Mouse (Mus musculus): ENCODE results near the gene Plvap. TPM values are rescaled to one million over a fixed set of nuclear protein-coding genes. Genes with fewer than 3 reads are reported as not detected.
A peak's percentile ranks its signal among the peaks of the same experiment; 100 is the strongest.

Gene Plvap
- total and polyA plus RNA-seq, 2 experiments from 2014 or later = 8.0 to 15.3 TPM

- Histone ChIP-seq H3K9me3 (ENCODE audit: low read length) (no peaks in the 10 kb centered on the region), H3K9ac (replicated peaks; ENCODE audit: low read length) (no peak overlapping the region), H3K36me3 (ENCODE audit: insufficient read depth, low read length) (no peaks in the 10 kb centered on the region), H3K27me3 (ENCODE audit: insufficient read depth, low read length) (peaks cover 31% of the 10 kb centered on the region), H3K4me3 (ENCODE audit: low read length) (no peak overlapping the region), H3K27ac (no peak overlapping the region), H3K4me1 (ENCODE audit: insufficient read depth, low read length) (no peaks in the 10 kb centered on the region), H3K4me2 (ENCODE audit: low read depth, low read length) (no peak overlapping the region)
- TF ChIP-seq CTCF (IDR thresholded peaks at IDR 0.05; ENCODE audit: low read depth) = no peak
- WGBS = 64% methylated on average over 6 of the region's 6 CpGs
- no peak for ATAC-seq
- DNase-seq (ENCODE audit: low spot score) = no peak
These were observed 42.4 kb upstream of the Plvap start for GRCm38 (mm10) chr8:71554001-71554400.

GRCm38 (mm10) chr8:71552770-71553169, 41.2 kb upstream of the Plvap start:
- H3K4me2 ChIP-seq (ENCODE audit: low read depth, low read length) = no peak overlapping the region
- TF ChIP-seq CTCF (IDR thresholded peaks at IDR 0.05; ENCODE audit: low read depth) = no peak
- no peaks in the 10 kb centered on the region for H3K4me1 ChIP-seq (ENCODE audit: insufficient read depth, low read length)
- H3K27me3 ChIP-seq (ENCODE audit: insufficient read depth, low read length) = peaks cover 19% of the 10 kb centered on the region
- no peaks in the 10 kb centered on the region for H3K9me3 ChIP-seq (ENCODE audit: low read length)
- no peak overlapping the region for H3K9ac ChIP-seq (replicated peaks; ENCODE audit: low read length)
- H3K27ac ChIP-seq = no peak overlapping the region
- H3K36me3 ChIP-seq (ENCODE audit: insufficient read depth, low read length) = peaks cover 1% of the 10 kb centered on the region; the same call in 1 of the 2 replicates
- DNase-seq (ENCODE audit: low spot score) = no peak
- no peak for ATAC-seq
- no peak overlapping the region for H3K4me3 ChIP-seq (ENCODE audit: low read length)
- WGBS = 76% methylated on average over 6 of the region's 6 CpGs

DNA sequence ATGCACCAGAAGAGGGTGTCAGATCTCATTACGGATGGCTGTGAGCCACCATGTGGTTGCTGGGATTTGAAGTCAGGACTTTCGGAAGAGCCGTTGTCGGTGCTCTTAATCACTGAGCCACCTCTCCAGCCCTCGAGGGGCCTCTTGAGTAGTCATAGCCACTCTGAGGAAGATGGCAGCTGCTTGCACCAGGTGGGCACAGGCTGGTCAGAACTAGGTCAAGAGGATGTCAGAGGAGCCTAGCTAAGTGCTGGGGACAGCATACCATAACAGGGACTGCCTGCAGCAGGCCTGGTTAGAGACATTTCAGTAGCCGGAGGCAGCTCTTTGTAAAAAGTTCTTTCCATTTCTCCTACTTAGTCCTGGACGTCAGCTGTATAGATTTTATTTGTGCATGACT, 39.2 kb upstream of the Plvap start:
- 71% methylated on average over 7 of the region's 7 CpGs for WGBS
- DNase-seq (ENCODE audit: low spot score) = no peak
- Histone ChIP-seq H3K4me2 (ENCODE audit: low read depth, low read length) (no peak overlapping the region), H3K36me3 (ENCODE audit: insufficient read depth, low read length) (peaks cover 7% of the 10 kb centered on the region; the same call in 1 of the 2 replicates), H3K4me3 (ENCODE audit: low read length) (no peak overlapping the region), H3K9ac (replicated peaks; ENCODE audit: low read length) (no peak overlapping the region), H3K27me3 (ENCODE audit: insufficient read depth, low read length) (0 out of 2 replicates have a peak, but pooled peaks cover 1% of the 10 kb centered on the region), H3K9me3 (ENCODE audit: low read length) (no peaks in the 10 kb centered on the region), H3K4me1 (ENCODE audit: insufficient read depth, low read length) (no peaks in the 10 kb centered on the region), H3K27ac (no peak overlapping the region)
- TF ChIP-seq CTCF (IDR thresholded peaks at IDR 0.05; ENCODE audit: low read depth) = no peak
- ATAC-seq = no peak

DNA sequence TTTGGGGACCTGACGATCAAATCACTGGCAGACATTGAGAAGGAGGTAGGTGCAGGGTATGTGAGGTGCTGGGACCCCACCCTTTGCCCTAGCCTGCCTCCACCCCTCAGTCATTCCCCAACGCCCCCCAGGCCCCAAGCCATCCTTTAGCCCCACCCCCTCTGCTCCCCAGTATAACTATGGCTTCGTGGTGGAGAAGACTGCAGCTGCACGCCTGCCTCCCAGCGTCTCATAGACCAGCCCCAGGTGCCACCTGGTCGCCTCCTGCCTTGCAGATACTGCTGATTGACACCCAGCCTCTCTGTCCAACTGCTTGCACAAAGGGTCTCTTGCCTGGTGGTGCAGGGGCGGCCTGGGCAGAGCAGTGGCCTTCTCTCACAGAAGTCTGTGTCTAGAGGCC, 36.0 kb upstream of the Plvap start:
- no peak for TF ChIP-seq CTCF (IDR thresholded peaks at IDR 0.05; ENCODE audit: low read depth)
- Histone ChIP-seq H3K4me1 (ENCODE audit: insufficient read depth, low read length) (peaks cover 9% of the 10 kb centered on the region), H3K4me2 (ENCODE audit: low read depth, low read length) (no peak overlapping the region), H3K27me3 (ENCODE audit: insufficient read depth, low read length) (no peaks in the 10 kb centered on the region), H3K36me3 (ENCODE audit: insufficient read depth, low read length) (peaks cover 15% of the 10 kb centered on the region), H3K9me3 (ENCODE audit: low read length) (no peaks in the 10 kb centered on the region), H3K9ac (replicated peaks; ENCODE audit: low read length) (no peak overlapping the region), H3K27ac (no peak overlapping the region), H3K4me3 (ENCODE audit: low read length) (no peak overlapping the region)
- DNase-seq (ENCODE audit: low spot score) (no peak), ATAC-seq (no peak)
- 85% methylated on average over 7 of the region's 7 CpGs for WGBS

- Histone ChIP-seq H3K27ac (no peak overlapping the region), H3K9me3 (ENCODE audit: low read length) (no peaks in the 10 kb centered on the region), H3K9ac (replicated peaks; ENCODE audit: low read length) (no peak overlapping the region), H3K27me3 (ENCODE audit: insufficient read depth, low read length) (no peaks in the 10 kb centered on the region), H3K4me3 (ENCODE audit: low read length) (no peak overlapping the region), H3K36me3 (ENCODE audit: insufficient read depth, low read length) (peaks cover 15% of the 10 kb centered on the region), H3K4me1 (ENCODE audit: insufficient read depth, low read length) (peaks cover 9% of the 10 kb centered on the region), H3K4me2 (ENCODE audit: low read depth, low read length) (no peak overlapping the region)
- DNase-seq (ENCODE audit: low spot score) (no peak), ATAC-seq (no peak)
- 90% methylated on average over 11 of the region's 11 CpGs for WGBS
- TF ChIP-seq CTCF (IDR thresholded peaks at IDR 0.05; ENCODE audit: low read depth) = no peak
These were observed 33.5 kb upstream of the Plvap start for GRCm38 (mm10) chr8:71545053-71545452.

DNA sequence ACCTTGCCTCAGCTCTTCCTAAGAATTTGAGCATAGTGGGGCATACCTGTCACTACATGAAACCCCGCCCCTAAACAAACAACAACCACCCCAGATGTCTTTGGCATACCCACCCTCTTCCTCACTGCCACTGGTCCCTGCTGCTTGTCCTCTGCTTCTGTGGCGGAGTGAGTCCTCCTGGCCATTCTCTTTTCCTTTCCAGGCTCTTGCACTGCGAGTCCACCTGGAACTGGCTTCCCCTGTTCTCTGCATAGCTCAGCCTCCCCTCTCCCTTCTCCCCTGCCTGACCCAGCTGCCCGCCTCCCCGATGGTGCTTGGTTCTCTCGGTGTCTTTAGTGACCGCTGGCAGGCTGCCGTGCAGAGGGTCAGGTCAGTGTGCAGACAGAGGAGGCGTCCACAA, 32.2 kb upstream of the Plvap start:
- Histone ChIP-seq H3K4me3 (ENCODE audit: low read length) (peak overlapping the region; percentile 89), H3K27ac (no peak overlapping the region), H3K4me2 (ENCODE audit: low read depth, low read length) (peak overlapping the region; percentile 93), H3K9ac (replicated peaks; ENCODE audit: low read length) (peak overlapping the region; percentile 84; the same call in 1 of the 2 replicates), H3K36me3 (ENCODE audit: insufficient read depth, low read length) (peaks cover 15% of the 10 kb centered on the region), H3K27me3 (ENCODE audit: insufficient read depth, low read length) (no peaks in the 10 kb centered on the region), H3K4me1 (ENCODE audit: insufficient read depth, low read length) (peaks cover 9% of the 10 kb centered on the region), H3K9me3 (ENCODE audit: low read length) (no peaks in the 10 kb centered on the region)
- no peak for TF ChIP-seq CTCF (IDR thresholded peaks at IDR 0.05; ENCODE audit: low read depth)
- WGBS = 92% methylated on average over 9 of the region's 9 CpGs
- ATAC-seq (no peak), DNase-seq (ENCODE audit: low spot score) (no peak)

GRCm38 (mm10) chr8:71542632-71543343, 31.2 kb upstream of the Plvap start, which contains the start of gene Mvb12a:
TSS of gene Mvb12a (plus strand) at chr8:71542922.
- ATAC-seq (peak; percentile 97), DNase-seq (ENCODE audit: low spot score) (peak; percentile 100)
- peak within 1 kb of the TSS; percentile 66 for H3K27ac ChIP-seq
- H3K27me3 ChIP-seq (ENCODE audit: insufficient read depth, low read length) = peaks cover 3% of the 10 kb centered on the region; the same call in 1 of the 2 replicates
- H3K4me1 ChIP-seq (ENCODE audit: insufficient read depth, low read length) = peaks cover 9% of the 10 kb centered on the region
- H3K4me3 ChIP-seq (ENCODE audit: low read length) = peak within 1 kb of the TSS; percentile 89
- no peaks in the 10 kb centered on the region for H3K9me3 ChIP-seq (ENCODE audit: low read length)
- peak within 1 kb of the TSS; percentile 93 for H3K4me2 ChIP-seq (ENCODE audit: low read depth, low read length)
- peak within 1 kb of the TSS; percentile 84 for H3K9ac ChIP-seq (replicated peaks; ENCODE audit: low read length)
- TF ChIP-seq CTCF (IDR thresholded peaks at IDR 0.05; ENCODE audit: low read depth) = no peak
- peaks cover 14% of the 10 kb centered on the region for H3K36me3 ChIP-seq (ENCODE audit: insufficient read depth, low read length)
- under 1% methylated on average over 55 of the region's 55 CpGs for WGBS
